Mouse (Mus musculus) embryonic facial prominence, embryonic 15.5 days (tissue): ENCODE measurements around the gene Rpap2. TPM values are rescaled to one million over a fixed set of nuclear protein-coding genes. Genes with fewer than 3 reads are reported as not detected.

Experiments used
- polyA plus RNA-seq: library from polyadenylated mRNA; unstranded; fragments of >200 nt; fragmentation: Nextera tagmentation; extraction: Ambion mirVana; gene quantifications from 2 replicates; pipeline ENCODE4 v1.2.1, GENCODE M21; 2015

The Rpap2 gene
- polyA plus RNA-seq, 1 experiment from 2014 or later, result 17.0 TPM

Other genes with a start within 250 kb of the Rpap2 start
- 3.0 and 3.7 TPM in 2 replicates for gene Ephx4, start 194.6 kb upstream of the Rpap2 start, polyA plus RNA-seq
- 0.05 TPM in 1 of 2 replicates, not detected in the other for gene Lpcat2b, start 165.8 kb upstream of the Rpap2 start, polyA plus RNA-seq
- 4.9 and 7.6 TPM in 2 replicates for gene Btbd8, start 159.4 kb upstream of the Rpap2 start, polyA plus RNA-seq
- 0.49 and 0.50 TPM in 2 replicates for gene Gm42669, start 89.8 kb upstream of the Rpap2 start, polyA plus RNA-seq
- 0.05 and 0.12 TPM in 2 replicates for gene 1700028K03Rik, start 62.7 kb upstream of the Rpap2 start, polyA plus RNA-seq
- gene Glmn, start 515 bp downstream of the Rpap2 start, polyA plus RNA-seq, result 25.4 and 27.2 TPM in 2 replicates
- gene Gfi1, start 128.7 kb downstream of the Rpap2 start, polyA plus RNA-seq, result 1.1 and 1.3 TPM in 2 replicates
- 0.21 and 0.38 TPM in 2 replicates for gene Ube2d2b, start 232.7 kb downstream of the Rpap2 start, polyA plus RNA-seq